Mouse (Mus musculus) lung, adult 2 months (tissue): ENCODE data around the gene Lrrc20.
"Not testable (repeated sequence)": the region's sequence is repeated elsewhere in the genome, so short reads cannot be mapped to it uniquely, and the experiment has no call there.

Source experiments
- CTCF ChIP-seq: fragments of 200-500 bp; IDR thresholded peaks from 2 replicates; pipeline ENCODE4 v1.5.1; 2011; ENCODE audit warnings: mild to moderate bottlenecking, low read length, control low read depth; ENCODE audit not compliant: insufficient read depth
- POLR2A ChIP-seq: fragments of 200-500 bp; IDR thresholded peaks from 2 replicates; pipeline ENCODE4 v1.6.1; 2011; ENCODE audit warnings: low read depth, mild to moderate bottlenecking, control low read depth, low read length, borderline replicate concordance; ENCODE audit errors: extremely low read depth

- TF ChIP-seq CTCF, POLR2A: not testable (repeated sequence)
Observed at GRCm38 (mm10) chr10:61605381-61605780, 129.8 kb downstream of the Lrrc20 start.
